Mouse (Mus musculus) ES-E14 (cell line): ENCODE measurements around the gene Srl. TPM values are rescaled to one million over a fixed set of nuclear protein-coding genes. Genes with fewer than 3 reads are reported as not detected.

Experiments
- DNase-seq: peaks from one replicate; pipeline ENCODE4 v3.0.0-alpha.2; 2013; ENCODE audit warnings: low read depth, low spot score
- H3K27ac ChIP-seq: 2 replicates; pipeline ENCODE4 v1.5.1; 2012; ENCODE audit warnings: low read depth, mild to moderate bottlenecking, low read length, moderate library complexity, mixed read lengths; ENCODE audit not compliant: poor library complexity, insufficient read depth, severe bottlenecking
- H3K36me3 ChIP-seq: 2 replicates; pipeline ENCODE4 v1.6.1; 2012; ENCODE audit warnings: mild to moderate bottlenecking, low read length, moderate library complexity, mixed read lengths; ENCODE audit not compliant: control insufficient read depth, poor library complexity, insufficient read depth, severe bottlenecking
- H3K4me1 ChIP-seq, 2 experiments: fragments of 150-350 bp in 1 of 2; sonication (generic) in 1 of 2; 2 replicates each; pipeline ENCODE4 v1.6.1; 2012; ENCODE audit warnings: low read length in 2 of 2, mild to moderate bottlenecking in 1 of 2, mixed read lengths in 1 of 2; ENCODE audit not compliant: control insufficient read depth in 2 of 2, insufficient read depth in 2 of 2, poor library complexity in 1 of 2
- H3K4me3 ChIP-seq, 2 experiments: fragments of 150-350 bp in 1 of 2; sonication (generic) in 1 of 2; 2 replicates each; pipeline ENCODE4 v1.5.1; 2012; ENCODE audit warnings: low read length in 2 of 2, low read depth in 1 of 2, mild to moderate bottlenecking in 1 of 2, mixed read lengths in 1 of 2; ENCODE audit not compliant: insufficient read depth in 1 of 2, poor library complexity in 1 of 2, severe bottlenecking in 1 of 2
- H3K9ac ChIP-seq: 2 replicates; pipeline ENCODE4 v1.6.1; 2012; ENCODE audit warnings: low read depth, mild to moderate bottlenecking, low read length, mixed read lengths; ENCODE audit not compliant: poor library complexity, insufficient read depth, severe bottlenecking
- H3K9me3 ChIP-seq: fragments of 150-350 bp; sonication (generic); 2 replicates; pipeline ENCODE4 v1.6.1; 2012; ENCODE audit warnings: low read depth, mild to moderate bottlenecking, low read length; ENCODE audit not compliant: control insufficient read depth, insufficient read depth
- CHD2 ChIP-seq: IDR thresholded peaks from 2 replicates; pipeline ENCODE4 v1.6.1; 2014; ENCODE audit warnings: mild to moderate bottlenecking, low read depth, low read length, inconsistent platforms
- HCFC1 ChIP-seq: IDR thresholded peaks from 2 replicates; pipeline ENCODE4 v1.6.1; 2012; ENCODE audit warnings: low read length, inconsistent platforms, borderline replicate concordance; ENCODE audit not compliant: insufficient read depth
- MAFK ChIP-seq: IDR thresholded peaks from 2 replicates; pipeline ENCODE4 v1.6.1; 2014; ENCODE audit warnings: mild to moderate bottlenecking, low read depth, low read length, inconsistent platforms; ENCODE audit not compliant: insufficient read depth
- ZC3H11A ChIP-seq: IDR thresholded peaks from 2 replicates; pipeline ENCODE4 v1.6.1; 2012; ENCODE audit warnings: low read depth, mild to moderate bottlenecking, inconsistent platforms, low read length, borderline replicate concordance
- ZNF384 ChIP-seq: IDR thresholded peaks from 2 replicates; pipeline ENCODE4 v1.6.1; 2012; ENCODE audit warnings: low read depth, low read length, inconsistent platforms
- in situ Hi-C, 2 experiments: fragments of 600-800 bp; cut with MboI; formaldehyde crosslinking; loops; one replicate each; pipeline ENCODE4 v1.15.1; 2025; ENCODE audit warnings: low sequenced_read_pairs in 2 of 2, inconsistent platforms in 1 of 2; ENCODE audit not compliant: unreplicated experiment in 2 of 2
- total RNA-seq: library from RNA; depleted of rRNA; stranded (reverse); fragments of 300-350 nt; gene quantifications from 2 replicates; pipeline ENCODE4 v1.2.3, GENCODE M21; 2012

Gene Srl
- total RNA-seq, 1 experiment: 28.0 TPM

DNA sequence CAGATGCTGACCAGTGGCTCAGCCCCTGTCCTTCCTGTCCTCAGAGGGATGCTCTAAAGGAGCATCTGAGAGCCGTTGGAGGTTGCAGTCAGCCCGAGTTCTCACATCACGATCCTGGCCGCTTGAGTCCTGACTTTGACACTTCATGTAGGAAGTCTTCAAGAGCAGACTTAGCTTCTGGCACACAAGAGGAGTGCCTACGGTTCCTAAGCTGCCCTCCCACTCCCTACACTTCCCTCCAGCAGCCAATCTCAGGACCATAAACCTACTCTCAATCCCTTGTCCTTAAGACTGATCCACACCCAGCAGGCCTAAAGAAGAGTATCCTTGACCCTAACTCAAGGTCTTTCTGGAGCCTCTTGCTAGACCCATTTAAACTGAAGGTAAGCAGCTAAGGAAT lies 45.8 kb downstream of the Srl start:
- Histone ChIP-seq H3K36me3 (peaks cover 3% of the 10 kb centered on the region; the same call in 1 of the 2 replicates), H3K9ac (no peak overlapping the region), H3K4me3 (no peak overlapping the region), H3K27ac (no peak overlapping the region), H3K9me3 (no peaks in the 10 kb centered on the region), H3K4me1 (peaks cover 6 to 10% of the 10 kb centered on the region in 2 experiments; a peak in 1 of 4 replicates)
- DNase-seq: no peak
- in situ Hi-C loops: no loop called here
- TF ChIP-seq ZNF384 (no peak), CHD2 (no peak), ZC3H11A (no peak), HCFC1 (no peak), MAFK (no peak)

DNA sequence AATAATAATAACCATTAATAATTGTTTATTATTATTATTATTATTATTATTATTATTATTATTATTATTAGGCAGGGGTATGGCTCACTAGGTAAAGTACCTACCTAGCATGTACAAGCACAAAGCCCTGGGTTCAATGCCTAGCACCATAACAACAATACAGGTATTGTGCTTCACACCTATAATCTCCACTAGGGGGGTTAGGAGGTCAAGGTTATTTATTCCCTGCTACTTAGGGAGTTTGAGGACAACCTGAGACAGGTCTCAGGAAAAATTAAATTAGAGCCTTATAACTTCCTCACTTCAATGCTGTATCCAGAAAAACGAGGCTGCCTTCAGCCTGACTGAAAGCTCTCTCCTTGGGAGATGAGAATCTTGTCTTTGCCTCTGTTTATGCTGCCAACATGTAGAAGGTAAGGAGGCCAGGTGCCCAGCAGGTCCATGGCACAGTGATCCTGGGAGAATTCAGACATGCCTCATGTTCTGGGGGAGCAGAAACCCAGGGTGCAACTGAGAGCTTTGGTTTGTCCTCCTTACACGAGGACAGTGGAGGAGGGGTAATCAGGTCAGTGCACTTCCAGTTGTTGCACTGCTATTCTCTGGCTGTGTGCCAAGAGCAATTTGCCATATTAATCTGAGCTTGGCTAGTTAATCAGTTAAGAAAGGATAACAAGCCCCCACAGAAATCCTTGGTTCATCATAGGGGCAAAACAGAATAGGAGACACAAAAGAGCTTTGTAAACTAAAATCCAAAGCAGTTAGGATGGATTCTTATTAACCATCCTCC lies 48.6 kb downstream of the Srl start:
- no peak for DNase-seq
- no peaks in the 10 kb centered on the region for H3K9me3 ChIP-seq
- no peak overlapping the region for H3K27ac ChIP-seq
- H3K4me1 ChIP-seq: peaks cover 5 to 8% of the 10 kb centered on the region in 2 experiments; a peak in 1 of 4 replicates
- peaks cover 3% of the 10 kb centered on the region; the same call in 1 of the 2 replicates for H3K36me3 ChIP-seq
- in situ Hi-C loops: no loop called here
- no peak overlapping the region for H3K4me3 ChIP-seq
- no peak overlapping the region for H3K9ac ChIP-seq
- TF ChIP-seq CHD2 (no peak), MAFK (no peak), ZNF384 (no peak), ZC3H11A (no peak), HCFC1 (no peak)

- in situ Hi-C loops: no loop called here
- Histone ChIP-seq H3K9ac (no peak overlapping the region), H3K4me3 (no peak overlapping the region), H3K9me3 (no peaks in the 10 kb centered on the region), H3K27ac (no peak overlapping the region), H3K36me3 (peaks cover 7% of the 10 kb centered on the region; the same call in 1 of the 2 replicates), H3K4me1 (no peaks in the 10 kb centered on the region)
- no peak for TF ChIP-seq MAFK
- TF ChIP-seq ZNF384: no peak
- no peak for TF ChIP-seq HCFC1
- peak; percentile 61; the same call in 1 of the 2 replicates for TF ChIP-seq ZC3H11A
- peak; percentile 78 for DNase-seq
Measured at GRCm38 (mm10) chr16:4489114-4489624, 52.4 kb downstream of the Srl start.

DNA sequence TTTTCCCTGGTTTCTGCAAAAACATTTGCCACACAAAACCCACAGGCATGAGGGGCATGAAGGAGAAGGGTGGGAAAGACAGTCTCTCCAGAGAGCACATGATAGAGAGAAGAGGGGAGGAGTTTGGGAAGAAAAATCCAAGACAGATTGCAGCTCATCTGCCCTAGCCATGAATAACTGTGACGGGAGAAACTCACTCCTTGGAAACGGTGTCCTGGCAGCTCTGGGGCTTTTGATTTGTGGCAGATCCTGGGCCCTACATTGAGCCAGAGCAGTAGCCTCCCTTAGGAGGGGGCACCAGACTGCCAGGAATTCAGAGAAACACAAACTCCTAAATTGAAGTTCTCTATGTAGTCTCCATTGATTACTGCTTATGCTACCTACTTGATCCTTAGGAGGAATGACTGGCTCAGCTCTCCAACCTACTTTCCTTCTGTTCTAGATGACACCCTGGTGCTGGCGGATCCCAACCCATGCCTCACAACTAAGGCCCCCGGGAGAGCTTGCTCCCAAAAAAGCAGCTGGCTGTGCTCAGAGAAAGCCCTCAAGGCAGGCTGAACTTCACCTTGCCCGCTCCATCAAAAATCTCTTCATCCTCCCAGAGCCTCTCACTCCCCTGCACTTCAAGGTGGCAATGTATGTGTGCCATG lies 60.9 kb downstream of the Srl start:
- H3K4me3 ChIP-seq: no peak overlapping the region
- no peaks in the 10 kb centered on the region for H3K9me3 ChIP-seq
- H3K27ac ChIP-seq: no peak overlapping the region
- H3K4me1 ChIP-seq: peaks cover 0 to under 1% of the 10 kb centered on the region in 2 experiments; a peak in 1 of 4 replicates
- H3K9ac ChIP-seq: no peak overlapping the region
- H3K36me3 ChIP-seq: peaks cover 6% of the 10 kb centered on the region; the same call in 1 of the 2 replicates
- no peak for DNase-seq
- TF ChIP-seq ZC3H11A (no peak), ZNF384 (no peak), MAFK (no peak), HCFC1 (no peak), CHD2 (no peak)
- in situ Hi-C loops: no loop called here
